In genomic region chr9:31385947-31386354, GRCm38 (mm10) we compare ENCODE assay signal across 8 mouse cellular contexts. TPM values are rescaled to one million over a fixed set of nuclear protein-coding genes. Genes with fewer than 3 reads are reported as not detected.
DNase-seq lines count a peak whose midpoint lies in the region; ATAC-seq lines count a peak whose summit lies in the region.

Gene Nfrkb (plus strand): TSS chr9:31386192.

- peak; percentile 98 for ATAC-seq in inflammation-experienced regulatory T-cells, adult 6 months
- peak; percentile 99 for ATAC-seq in megakaryocyte-erythroid progenitor cell, adult 5-6 weeks (replicated peaks; ENCODE audit: low FRiP score, low TSS enrichment, poor library complexity, severe bottlenecking)

- intact Hi-C loops in gastrocnemius, postnatal 14 days (cut with DNase I; ENCODE audit: low total_unique reads) = no loop called here
- intact Hi-C loops in left cerebral cortex, postnatal 10 days (cut with DNase I) = no loop called here

- DNase-seq in adrenal gland, adult (ENCODE audit: inconsistent age in 2 of 2, low spot score in 1 of 2) = peak; percentile 97 to 98
- peak; percentile 97 for DNase-seq in embryo, embryonic 10.5 days (ENCODE audit: low spot score)
- DNase-seq in gastrocnemius, postnatal 14 days = peak; percentile 96
- DNase-seq in left cerebral cortex, postnatal 10 days (ENCODE audit: extremely low spot score in 1 of 2, low spot score in 2 of 2) = peak; percentile 86 to 98
- DNase-seq in right cerebral cortex, postnatal 25 days = peak; percentile 96
- DNase-seq in urinary bladder, postnatal 4 days (ENCODE audit: low spot score in 2 of 2) = peak; percentile 91 to 96

RNA-seq across cellular contexts. Expression of gene Nfrkb, which starts in this region (rescaled TPM):
- total RNA-seq in gastrocnemius, postnatal 14 days (2021) = 1 to 10 TPM; 8.5 to 9.8 TPM
- polyA plus RNA-seq in inflammation-experienced regulatory T-cells, adult 6 months (2017; shearing (Covaris generic)) = 10 to 100 TPM; 23.7 to 39.8 (median 36.9) TPM
- 10 to 100 TPM; 32.3 to 35.3 TPM for total RNA-seq in left cerebral cortex, postnatal 10 days (2021)
- total RNA-seq in megakaryocyte-erythroid progenitor cell, adult 5-6 weeks (2014; fragmentation: Nextera tagmentation) = 33.4 and 60.1 TPM in 2 replicates
- total RNA-seq in megakaryocyte-erythroid progenitor cell, adult 5-6 weeks (2017) = 24.5 and 36.8 TPM in 2 replicates

Comparison
In these comparisons a context has a peak if more than half of its experiments do, and no peak if none do; other contexts are left out.
1. Peak in every context shown above with its lines: DNase-seq and ATAC-seq.